Mouse (Mus musculus): ENCODE results near the gene Crabp2.

- TF ChIP-seq CTCF (IDR thresholded peaks at IDR 0.05; ENCODE audit: insufficient read depth, low read depth, low read length) (no peak), POLR2A (IDR thresholded peaks at IDR 0.05; ENCODE audit: insufficient read depth, low read depth, low read length) (no peak)
Observed at GRCm38 (mm10) chr3:87987633-87988032, 39.2 kb downstream of the Crabp2 start.

Measured in olfactory bulb, adult 2 months (tissue).